Mouse (Mus musculus) lung, postnatal 0 days (tissue): Measurements from ENCODE around the gene Fam19a2.

Experiments used
- CTCF ChIP-seq: IDR thresholded peaks from 2 replicates; pipeline ENCODE4 v1.5.1; 2016; ENCODE audit warnings: antibody characterized with exemption, mild to moderate bottlenecking
- EP300 ChIP-seq: IDR thresholded peaks from 2 replicates; pipeline ENCODE4 v1.6.1; 2016; ENCODE audit warnings: antibody characterized with exemption, mild to moderate bottlenecking, control low read depth

DNA sequence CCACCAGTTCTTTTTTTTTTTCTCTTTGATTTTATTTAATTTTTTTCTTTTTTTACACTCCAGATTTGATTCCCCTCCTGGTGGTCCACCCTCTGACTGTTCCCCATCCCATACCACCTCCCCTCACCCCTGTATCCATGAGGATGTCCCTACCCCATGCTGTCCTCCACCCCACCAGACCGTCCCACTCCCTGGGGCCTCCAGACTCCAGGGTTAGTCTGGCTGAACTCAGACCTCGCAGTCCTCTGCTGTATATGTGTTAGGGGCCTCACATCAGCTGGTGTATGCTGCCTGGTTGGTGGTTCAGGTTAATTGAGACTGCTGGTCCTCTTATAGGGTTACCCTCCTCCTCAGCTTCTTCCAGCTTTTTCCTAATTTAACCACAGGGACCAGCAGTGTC lies 362.9 kb downstream of the Fam19a2 start:
- TF ChIP-seq CTCF: no peak
- TF ChIP-seq EP300: no peak
